In genomic region chr8:117660358-117661031, GRCm38 (mm10) we compare ENCODE assay signal across 9 mouse cellular contexts. TPM values are rescaled to one million over a fixed set of nuclear protein-coding genes. Genes with fewer than 3 reads are reported as not detected.
A peak's percentile ranks its signal among the peaks of the same experiment; 100 is the strongest.
DNase-seq lines count a peak whose midpoint lies in the region; ATAC-seq and TF ChIP-seq lines count a peak whose summit lies in the region.
"Had no signal": no experiment of that assay in that cellular context is flagged by ENCODE, and none has a peak within 500 bp of the region (broad histone marks: within the 10 kb centered on the region; RNA-seq: fewer than 3 reads in every experiment).

No protein-coding gene starts in this region.

- H3K4me3 ChIP-seq in forebrain, postnatal 0 days (ENCODE audit: low read depth, low read length) = no peak overlapping the region
- no peak overlapping the region for H3K4me3 ChIP-seq in midbrain, embryonic 12.5 days
- H3K4me3 ChIP-seq: erythroblast, embryonic 14.5 days had no signal

- H3K27ac ChIP-seq in forebrain, postnatal 0 days (ENCODE audit: low read depth, low read length) = no peak overlapping the region
- no peak overlapping the region for H3K27ac ChIP-seq in midbrain, embryonic 12.5 days (replicated peaks)

- no peak overlapping the region for H3K9ac ChIP-seq in forebrain, postnatal 0 days
- no peak overlapping the region for H3K9ac ChIP-seq in midbrain, embryonic 12.5 days (replicated peaks)

- no peaks in the 10 kb centered on the region for H3K36me3 ChIP-seq in forebrain, postnatal 0 days (ENCODE audit: insufficient read depth)
- no peaks in the 10 kb centered on the region for H3K36me3 ChIP-seq in midbrain, embryonic 12.5 days

- peak; percentile 21; the same call in 1 of the 2 replicates for TF ChIP-seq CTCF in forebrain, postnatal 0 days (IDR thresholded peaks at IDR 0.05; ENCODE audit: low read depth)

- H3K27me3 ChIP-seq in forebrain, postnatal 0 days (ENCODE audit: insufficient read depth, low read length) = no peaks in the 10 kb centered on the region
- H3K27me3 ChIP-seq in midbrain, embryonic 12.5 days = no peaks in the 10 kb centered on the region

- 31% methylated on average over 11 of the region's 11 CpGs for WGBS in forebrain, postnatal 0 days
- WGBS in midbrain, embryonic 12.5 days = 37% methylated on average over 11 of the region's 11 CpGs

- no peak overlapping the region for H3K4me2 ChIP-seq in forebrain, postnatal 0 days (ENCODE audit: low read depth)
- H3K4me2 ChIP-seq in midbrain, embryonic 12.5 days (replicated peaks) = peak overlapping the region; percentile 5; the same call in 1 of the 2 replicates

- no peaks in the 10 kb centered on the region for H3K9me3 ChIP-seq in forebrain, postnatal 0 days (ENCODE audit: low read length)
- no peaks in the 10 kb centered on the region for H3K9me3 ChIP-seq in midbrain, embryonic 12.5 days

- peak; percentile 21 for DNase-seq in kidney, postnatal 10 days
- DNase-seq in kidney, adult 11 months = no peak
- DNase-seq in forebrain, postnatal 0 days = peak; percentile 58
- peak; percentile 14 to 21 for DNase-seq in layer of hippocampus, adult 18-20 months (ENCODE audit: low spot score in 2 of 2)
- no peak for DNase-seq in gastrocnemius, postnatal 14 days
- DNase-seq in urinary bladder, postnatal 4 days (ENCODE audit: low spot score in 2 of 2) = no peak
- DNase-seq in adrenal gland, postnatal 25 days = no peak

- peak; percentile 88 for ATAC-seq in forebrain, postnatal 0 days
- ATAC-seq in midbrain, embryonic 12.5 days (ENCODE audit: low FRiP score, low read depth) = peak; percentile 72

- H3K4me1 ChIP-seq in forebrain, postnatal 0 days (ENCODE audit: insufficient read depth) = no peaks in the 10 kb centered on the region
- peaks cover 12% of the 10 kb centered on the region for H3K4me1 ChIP-seq in midbrain, embryonic 12.5 days

- intact Hi-C loops in gastrocnemius, postnatal 14 days (cut with DNase I; ENCODE audit: low total_unique reads) = no loop called here

RNA-seq across cellular contexts. Expression of gene Sdr42e1, which starts 13.0 kb away (rescaled TPM):
- 3.5 and 6.9 TPM in 2 replicates for total RNA-seq in forebrain, postnatal 0 days (2014; rRNA removed)
- polyA plus RNA-seq in forebrain, postnatal 0 days (2015; fragmentation: Nextera tagmentation; extraction: Ambion mirVana) = 1.9 and 2.8 TPM in 2 replicates
- total RNA-seq in layer of hippocampus, adult 18-20 months (2021) = 1 to 10 TPM; 3.9 to 6.1 TPM
- 0.67 and 0.96 TPM in 2 replicates for polyA plus RNA-seq in midbrain, embryonic 12.5 days (2016; fragmentation: Nextera tagmentation; extraction: Ambion mirVana)
- under 1 TPM; 0.37 to 0.55 TPM for total RNA-seq in gastrocnemius, postnatal 14 days (2021)
- total RNA-seq in adrenal gland, postnatal 25 days (2021) = 1.7 and 2.2 TPM in 2 replicates
- polyA plus RNA-seq: erythroblast, embryonic 14.5 days had no signal

RNA-seq across cellular contexts. Expression of gene Hsd17b2, which starts 41.2 kb away (rescaled TPM):
- not detected in 2 replicates for total RNA-seq in forebrain, postnatal 0 days (2014; rRNA removed)
- 0.14 TPM in 1 of 2 replicates, not detected in the other for polyA plus RNA-seq in forebrain, postnatal 0 days (2015; fragmentation: Nextera tagmentation; extraction: Ambion mirVana)
- total RNA-seq in layer of hippocampus, adult 18-20 months (2021) = under 1 TPM in 1 of 2 experiments, not detected in 1; 0.69 TPM
- polyA plus RNA-seq in midbrain, embryonic 12.5 days (2016; fragmentation: Nextera tagmentation; extraction: Ambion mirVana) = not detected in 2 replicates
- total RNA-seq in gastrocnemius, postnatal 14 days (2021) = not detected
- 1.7 TPM in 1 of 2 replicates, not detected in the other for total RNA-seq in adrenal gland, postnatal 25 days (2021)
- polyA plus RNA-seq: erythroblast, embryonic 14.5 days had no signal

Comparison
In these comparisons a context has a peak if more than half of its experiments do, and no peak if none do; other contexts are left out.
1. DNase-seq: peak in kidney, postnatal 10 days (single experiment), forebrain, postnatal 0 days (single experiment) and layer of hippocampus, adult 18-20 months (2 of 2); none in kidney, adult 11 months (single experiment), gastrocnemius, postnatal 14 days (single experiment), urinary bladder, postnatal 4 days (0 of 2) and adrenal gland, postnatal 25 days (single experiment).